Mouse (Mus musculus) CH12.LX (cell line): ENCODE data around the gene Ica1l. TPM values are rescaled to one million over a fixed set of nuclear protein-coding genes. Genes with fewer than 3 reads are reported as not detected.

Source experiments
- DNase-seq: peaks from one replicate; pipeline ENCODE4 v3.0.0-alpha.2; 2013; ENCODE audit errors: extremely low read depth
- H3K27ac ChIP-seq: 2 replicates; pipeline ENCODE4 v1.5.1; 2012; ENCODE audit warnings: low read depth, mild to moderate bottlenecking, control low read depth, moderate library complexity; ENCODE audit not compliant: insufficient read depth
- H3K27me3 ChIP-seq: replicated peaks from 2 replicates; pipeline ENCODE3; 2012; ENCODE audit warnings: inconsistent platforms
- H3K36me3 ChIP-seq, 2 experiments: replicated peaks in 1 of 2; 2 replicates each; pipeline versions ENCODE3 to v1.6.1; 2012; ENCODE audit warnings: inconsistent platforms in 1 of 2, low read length in 1 of 2, mild to moderate bottlenecking in 1 of 2, mixed read lengths in 1 of 2, moderate library complexity in 1 of 2; ENCODE audit not compliant: control insufficient read depth in 1 of 2, insufficient read depth in 1 of 2
- H3K4me1 ChIP-seq, 2 experiments: 2 replicates each; pipeline ENCODE4 v1.6.1; 2012; ENCODE audit warnings: inconsistent platforms in 1 of 2, moderate library complexity in 1 of 2; ENCODE audit not compliant: insufficient read depth in 2 of 2, control insufficient read depth in 1 of 2
- H3K4me2 ChIP-seq: 2 replicates; pipeline ENCODE4 v1.6.1; 2012; ENCODE audit warnings: low read depth, mild to moderate bottlenecking, control low read depth; ENCODE audit not compliant: poor library complexity, insufficient read depth, severe bottlenecking
- H3K4me3 ChIP-seq, 3 experiments: fragments of 150-350 bp in 1 of 3; sonication (generic) in 1 of 3; replicated peaks in 1 of 3; 2 replicates each; pipeline versions ENCODE3 to v1.5.1; 2011 to 2012; ENCODE audit warnings: low read depth in 2 of 3, low read length in 2 of 3, mild to moderate bottlenecking in 2 of 3, moderate library complexity in 2 of 3, control low read depth in 1 of 3, improper control_type of control experiment in 1 of 3, inconsistent platforms in 1 of 3, mixed read lengths in 1 of 3; ENCODE audit not compliant: poor library complexity in 1 of 3
- H3K79me2 ChIP-seq: replicated peaks from 2 replicates; pipeline ENCODE4 v1.6.1; 2012; ENCODE audit warnings: mild to moderate bottlenecking, moderate library complexity; ENCODE audit not compliant: control insufficient read depth, poor library complexity, insufficient read depth, severe bottlenecking; ENCODE audit errors: extremely low read depth
- H3K9ac ChIP-seq: 2 replicates; pipeline ENCODE4 v1.6.1; 2012; ENCODE audit warnings: low read depth, mild to moderate bottlenecking, control low read depth, moderate library complexity; ENCODE audit not compliant: insufficient read depth
- H3K9me3 ChIP-seq: replicated peaks from 2 replicates; pipeline ENCODE3; 2012; ENCODE audit warnings: low read length, inconsistent platforms, mixed read lengths
- BHLHE40 ChIP-seq: IDR thresholded peaks from 2 replicates; pipeline ENCODE4 v1.6.1; 2011; ENCODE audit warnings: mild to moderate bottlenecking, low read depth, low read length, improper control_type of control experiment
- CHD2 ChIP-seq: IDR thresholded peaks from 2 replicates; pipeline ENCODE4 v1.6.1; 2011; ENCODE audit warnings: low read length, improper control_type of control experiment
- CTCF ChIP-seq, 2 experiments: IDR thresholded peaks in 1 of 2; conservative IDR thresholded peaks in 1 of 2; 2 replicates each; pipeline ENCODE4 v1.5.1; 2011 to 2012; ENCODE audit warnings: low read depth in 2 of 2, low read length in 2 of 2, improper control_type of control experiment in 1 of 2, inconsistent platforms in 1 of 2, mild to moderate bottlenecking in 1 of 2, moderate library complexity in 1 of 2
- E2F4 ChIP-seq: IDR thresholded peaks from 2 replicates; pipeline ENCODE4 v1.6.1; 2011; ENCODE audit warnings: low read depth, low read length, improper control_type of control experiment; ENCODE audit not compliant: insufficient replicate concordance
- EP300 ChIP-seq: IDR thresholded peaks from 2 replicates; pipeline ENCODE4 v1.6.1; 2011; ENCODE audit warnings: low read length, improper control_type of control experiment
- GABPA ChIP-seq: IDR thresholded peaks from 2 replicates; pipeline ENCODE4 v1.6.1; 2012; ENCODE audit warnings: low read depth, low read length, improper control_type of control experiment, inconsistent platforms; ENCODE audit not compliant: insufficient replicate concordance
- HCFC1 ChIP-seq: IDR thresholded peaks from 2 replicates; pipeline ENCODE4 v1.6.1; 2012; ENCODE audit warnings: low read depth, mild to moderate bottlenecking, inconsistent platforms, low read length, improper control_type of control experiment
- IRF4 ChIP-seq: IDR thresholded peaks from 2 replicates; pipeline ENCODE4 v1.6.1; 2014; ENCODE audit warnings: low read depth, mild to moderate bottlenecking, inconsistent platforms, low read length, improper control_type of control experiment
- JUN ChIP-seq: IDR thresholded peaks from 2 replicates; pipeline ENCODE4 v1.6.1; 2011; ENCODE audit warnings: low read depth, mild to moderate bottlenecking, low read length, improper control_type of control experiment, moderate library complexity; ENCODE audit not compliant: insufficient read depth
- MAFK ChIP-seq: IDR thresholded peaks from 2 replicates; pipeline ENCODE4 v1.6.1; 2011; ENCODE audit warnings: low read length, improper control_type of control experiment; ENCODE audit not compliant: insufficient replicate concordance
- MAZ ChIP-seq: IDR thresholded peaks from 2 replicates; pipeline ENCODE4 v1.6.1; 2012; ENCODE audit warnings: low read depth, mild to moderate bottlenecking, inconsistent platforms, low read length, improper control_type of control experiment, moderate library complexity
- MXI1 ChIP-seq: IDR thresholded peaks from 2 replicates; pipeline ENCODE4 v1.6.1; 2011; ENCODE audit warnings: mild to moderate bottlenecking, low read depth, low read length, improper control_type of control experiment
- MYC ChIP-seq: IDR thresholded peaks from 2 replicates; pipeline ENCODE4 v1.6.1; 2011; ENCODE audit warnings: low read depth, mild to moderate bottlenecking, improper control_type of control experiment, low read length
- NELFE ChIP-seq: IDR thresholded peaks from 2 replicates; pipeline ENCODE4 v1.6.1; 2011; ENCODE audit warnings: low read depth, low read length, improper control_type of control experiment
- RCOR1 ChIP-seq: conservative IDR thresholded peaks from 2 replicates; pipeline ENCODE4 v1.6.1; 2012; ENCODE audit warnings: low read depth, mild to moderate bottlenecking, inconsistent platforms, low read length, improper control_type of control experiment
- SIN3A ChIP-seq: IDR thresholded peaks from 2 replicates; pipeline ENCODE4 v1.6.1; 2012; ENCODE audit warnings: low read length, improper control_type of control experiment, inconsistent platforms
- SMC3 ChIP-seq: IDR thresholded peaks from 2 replicates; pipeline ENCODE4 v1.6.1; 2011; ENCODE audit warnings: low read depth, low read length, improper control_type of control experiment
- TBP ChIP-seq: conservative IDR thresholded peaks from 2 replicates; pipeline ENCODE4 v1.6.1; 2011; ENCODE audit warnings: low read depth, low read length, improper control_type of control experiment
- UBTF ChIP-seq: IDR thresholded peaks from 2 replicates; pipeline ENCODE4 v1.6.1; 2012; ENCODE audit warnings: low read depth, mild to moderate bottlenecking, inconsistent platforms, low read length, improper control_type of control experiment, moderate library complexity
- USF2 ChIP-seq: conservative IDR thresholded peaks from 2 replicates; pipeline ENCODE4 v1.6.1; 2011; ENCODE audit warnings: low read depth, low read length, improper control_type of control experiment
- ZNF384 ChIP-seq: IDR thresholded peaks from 2 replicates; pipeline ENCODE4 v1.6.1; 2012; ENCODE audit warnings: low read depth, low read length, improper control_type of control experiment, inconsistent platforms
- dilution Hi-C: fragments of 300-500 bp; cut with MboI; formaldehyde crosslinking; loops from 2 replicates; pipeline ENCODE4 v1.14.3; 2020; ENCODE audit warnings: low sequenced_read_pairs; ENCODE audit not compliant: extremely low pct_unique_long_range_greater_than_20kb, extremely low pct_ligation_motif_present
- in situ Hi-C: fragments of 300-500 bp; cut with MboI; formaldehyde crosslinking; loops from 3 replicates; pipeline ENCODE4 v1.14.3; 2019; ENCODE audit warnings: low sequenced_read_pairs, low pct_ligation_motif_present, low pct_unique_long_range_greater_than_20kb, mixed read lengths
- polyA plus RNA-seq: library from polyadenylated mRNA; unstranded; fragments of >175 nt; gene quantifications from 2 replicates; pipeline ENCODE4 v1.2.1, GENCODE M21; 2012; ENCODE audit warnings: low read depth; ENCODE audit not compliant: insufficient read length
- total RNA-seq, 2 experiments: library from RNA; depleted of rRNA; stranded (reverse); fragments of 300-350 nt in 1 of 2; fragments of >200 nt in 1 of 2; gene quantifications; 2 replicates each; pipeline ENCODE4 v1.2.3; 2012 to 2014

Ica1l gene
- total and polyA plus RNA-seq, 3 experiments = 2.2 to 6.0 (median 5.0) TPM

DNA sequence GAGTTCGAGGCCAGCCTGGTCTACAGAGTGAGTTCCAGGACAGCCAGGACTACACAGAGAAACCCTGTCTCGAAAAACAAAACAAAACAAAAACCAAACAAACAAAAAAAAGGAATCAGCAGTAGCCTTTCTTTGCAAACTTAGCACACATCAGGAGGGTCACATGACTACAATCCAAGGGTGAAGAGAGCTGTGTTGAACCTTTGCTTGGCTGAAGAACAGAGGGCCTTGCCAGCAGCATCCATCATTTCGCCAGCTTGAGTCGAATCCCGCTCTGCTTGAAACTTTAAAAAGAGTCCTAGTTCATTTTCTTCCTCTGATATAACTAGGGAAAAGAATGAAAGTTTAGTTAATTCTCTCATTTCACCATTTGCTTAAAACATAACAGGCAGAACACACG is 27.5 kb downstream of the Ica1l start:
- H3K4me2 ChIP-seq = peak overlapping the region; percentile 75; the same call in 1 of the 2 replicates
- no peaks in the 10 kb centered on the region for H3K36me3 ChIP-seq
- H3K9ac ChIP-seq = no peak overlapping the region
- H3K27me3 ChIP-seq = no peaks in the 10 kb centered on the region
- no peaks in the 10 kb centered on the region for H3K79me2 ChIP-seq
- DNase-seq = no peak
- H3K4me1 ChIP-seq = peaks cover 9 to 25% of the 10 kb centered on the region in 2 experiments
- TF ChIP-seq IRF4 (no peak), E2F4 (no peak), EP300 (no peak), JUN (no peak), CTCF (conservative IDR thresholded peaks at IDR 0.05 in 1 of 2, IDR thresholded peaks at IDR 0.05 in 1 of 2; ENCODE audit: low read depth in 2 of 2, low read length in 2 of 2) (no peak), MXI1 (no peak), MYC (no peak), NELFE (no peak), SMC3 (no peak), MAFK (no peak), USF2 (no peak), MAZ (no peak), UBTF (no peak), SIN3A (no peak), TBP (no peak), ZNF384 (no peak), CHD2 (no peak), BHLHE40 (no peak), RCOR1 (no peak), HCFC1 (no peak)
- H3K9me3 ChIP-seq = no peaks in the 10 kb centered on the region
- H3K27ac ChIP-seq = peak overlapping the region; percentile 65
- dilution Hi-C loops (no loop called here), in situ Hi-C loops (no loop called here)
- no peak overlapping the region for H3K4me3 ChIP-seq

DNA sequence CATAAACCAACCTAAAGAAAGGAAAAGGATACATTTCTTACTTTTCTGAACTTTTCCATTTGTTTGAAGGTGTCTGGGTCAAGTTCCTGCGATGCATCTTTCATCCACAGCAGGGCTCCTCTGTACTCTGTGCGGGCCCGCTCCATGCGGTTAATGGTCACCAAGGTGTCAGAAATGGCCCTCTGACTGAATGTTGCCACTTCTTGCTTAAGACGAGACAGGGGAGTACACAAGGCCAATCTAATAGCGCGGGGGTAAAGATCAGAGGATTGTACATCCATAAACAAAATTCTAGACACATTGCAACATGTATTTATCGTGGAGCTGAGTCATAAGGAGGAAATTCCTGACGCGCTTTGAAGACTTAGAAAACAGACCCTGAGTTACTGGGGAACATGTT is 29.2 kb downstream of the Ica1l start:
- H3K4me1 ChIP-seq = peaks cover 9 to 25% of the 10 kb centered on the region in 2 experiments
- H3K9ac ChIP-seq = no peak overlapping the region
- H3K4me2 ChIP-seq = no peak overlapping the region
- no peaks in the 10 kb centered on the region for H3K9me3 ChIP-seq
- no peak overlapping the region for H3K27ac ChIP-seq
- H3K79me2 ChIP-seq = no peaks in the 10 kb centered on the region
- no peaks in the 10 kb centered on the region for H3K36me3 ChIP-seq
- DNase-seq = no peak
- H3K27me3 ChIP-seq = no peaks in the 10 kb centered on the region
- dilution Hi-C loops = no loop called here
- in situ Hi-C loops = no loop called here
- H3K4me3 ChIP-seq = no peak overlapping the region
- TF ChIP-seq CTCF (conservative IDR thresholded peaks at IDR 0.05 in 1 of 2, IDR thresholded peaks at IDR 0.05 in 1 of 2; ENCODE audit: low read depth in 2 of 2, low read length in 2 of 2) (no peak), EP300 (no peak), GABPA (no peak), RCOR1 (no peak)
